Mouse (Mus musculus) ovary, postnatal 14 days (tissue): ENCODE measurements around the gene Olah.
A peak's percentile ranks its signal among the peaks of the same experiment; 100 is the strongest.

Experiments
- DNase-seq: peaks from one replicate; pipeline ENCODE4 v3.0.0; 2022; ENCODE audit warnings: low spot score

The Olah gene

DNA sequence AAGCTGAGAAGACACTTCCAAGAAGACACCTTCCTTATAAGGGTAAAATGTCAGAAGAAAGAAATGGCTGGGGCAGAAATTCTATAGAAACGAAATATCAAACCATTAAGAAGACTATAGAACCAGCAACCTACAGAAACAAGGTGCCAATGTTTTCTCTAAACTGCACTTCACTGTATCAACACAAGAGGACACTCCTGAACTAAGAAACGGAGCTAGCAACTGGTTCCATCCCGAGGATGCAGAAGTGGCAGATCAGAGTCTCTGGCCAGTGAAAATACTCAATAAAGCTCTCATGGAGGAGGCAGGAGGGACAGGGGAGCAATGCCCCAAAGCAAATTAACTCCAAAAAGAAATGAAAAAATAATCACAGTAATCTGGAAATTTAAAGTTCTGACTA lies 48.1 kb downstream of the Olah start:
- DNase-seq, result peak; percentile 14

DNA sequence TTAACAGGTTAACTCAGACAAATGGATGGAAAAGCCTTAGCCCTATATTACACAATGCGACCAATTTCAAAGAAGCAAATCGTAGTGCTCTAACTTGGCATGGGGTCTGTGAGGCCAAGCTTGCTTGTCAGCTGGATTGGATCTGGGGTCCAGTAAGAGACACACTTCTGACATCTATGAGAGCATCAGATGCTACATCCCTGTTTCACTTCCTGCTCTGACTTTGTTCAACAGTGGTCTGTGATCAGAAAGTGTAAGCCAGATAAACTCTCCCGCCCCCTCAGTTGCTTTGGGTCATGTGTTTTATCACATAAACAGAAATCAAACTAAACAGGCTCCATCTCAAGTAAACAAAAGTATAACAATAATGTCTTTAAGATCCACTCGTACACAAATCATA lies 48.6 kb downstream of the Olah start:
- no peak for DNase-seq

DNA sequence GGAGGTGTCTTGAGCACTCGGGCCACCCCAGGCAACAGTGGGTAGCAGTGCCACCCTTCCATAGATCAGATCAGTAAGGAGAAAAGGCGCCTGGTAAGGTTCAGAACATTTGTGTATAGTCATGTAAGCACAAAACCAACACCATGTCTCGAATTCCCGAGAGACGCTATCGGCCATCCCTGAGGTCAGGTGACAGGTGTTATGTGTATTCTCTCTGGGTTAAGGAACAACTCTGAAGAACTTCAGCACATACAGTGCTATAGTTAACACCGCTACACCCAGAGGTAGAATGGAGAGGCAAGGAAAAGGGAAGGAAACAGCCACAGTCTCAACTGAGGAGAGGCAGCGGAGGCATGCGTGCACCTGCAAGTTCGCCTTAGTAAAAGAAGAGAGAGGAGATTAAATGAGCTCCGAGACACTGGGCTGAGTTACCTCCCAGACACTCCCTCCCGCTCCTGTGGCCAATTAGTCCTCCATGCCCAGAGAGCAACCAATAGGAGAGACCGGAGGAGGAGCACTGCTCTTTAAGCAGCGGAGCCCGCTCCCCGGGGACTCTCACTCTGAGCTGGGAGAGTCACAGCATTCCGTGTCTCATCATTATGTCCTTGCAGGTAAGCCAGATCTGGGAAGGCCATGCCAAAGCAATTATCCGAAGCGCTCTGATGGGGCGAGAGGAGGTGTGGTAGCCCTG lies 61.3 kb downstream of the Olah start, which contains the start of gene Acbd7:
Acbd7 (plus strand) TSS at position 558 of the 691 bp plus-strand sequence.
- DNase-seq, result peak; percentile 18

DNA sequence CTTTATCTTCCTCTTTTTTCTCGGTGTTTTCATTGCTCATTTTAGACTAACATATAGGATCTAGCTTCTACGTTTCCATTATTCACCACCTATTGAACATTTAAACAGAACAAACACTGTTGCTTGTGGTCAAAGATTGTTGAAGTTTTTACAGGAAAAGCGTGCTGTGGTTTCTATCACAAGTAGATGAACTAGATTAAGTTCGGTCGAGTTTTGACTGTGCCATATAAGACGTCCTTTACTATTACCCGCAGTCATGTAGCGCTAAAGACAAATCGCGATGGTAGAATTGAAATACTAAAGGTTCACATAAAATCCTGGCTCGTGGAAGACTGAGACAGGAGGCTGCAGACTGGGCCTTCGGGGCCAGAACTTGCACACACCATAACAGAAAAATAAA lies 63.2 kb downstream of the Olah start:
- DNase-seq, result no peak

DNA sequence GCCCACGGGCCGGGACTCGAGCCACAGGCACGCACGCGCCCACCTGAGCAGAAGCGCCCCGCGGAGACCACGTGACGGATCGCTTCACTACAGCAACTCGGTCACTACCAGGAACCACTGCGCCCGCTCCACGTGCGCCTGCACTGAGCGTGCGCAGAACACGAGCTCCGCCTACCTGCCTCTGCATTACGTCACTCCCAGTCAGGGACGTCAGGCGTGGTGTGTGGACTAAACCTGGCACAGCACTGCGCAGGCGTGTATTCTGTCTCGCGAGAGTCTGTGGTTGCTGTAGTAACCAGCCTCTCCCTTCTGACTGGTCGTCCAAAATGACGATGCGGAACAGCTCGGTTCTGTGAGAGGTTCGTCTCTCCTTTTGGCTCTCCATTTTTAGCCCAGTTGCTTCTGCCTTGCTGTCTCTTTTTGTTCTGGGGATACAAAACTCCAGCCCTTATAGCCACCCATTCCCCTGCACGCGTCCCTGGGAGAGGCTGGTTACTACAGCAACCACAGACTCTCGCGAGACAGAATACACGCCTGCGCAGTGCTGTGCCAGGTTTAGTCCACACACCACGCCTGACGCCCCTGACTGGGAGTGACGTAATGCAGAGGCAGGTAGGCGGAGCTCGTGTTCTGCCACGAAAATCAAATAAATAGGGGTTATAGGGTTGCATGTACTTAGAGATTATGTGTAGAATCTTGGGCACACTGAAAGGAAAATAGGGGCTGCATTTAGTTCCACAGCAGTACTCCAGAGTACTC lies 64.3 kb downstream of the Olah start, which contains the start of gene Rpp38:
Rpp38 (minus strand) TSS at position 160 of the 759 bp plus-strand sequence.
- DNase-seq, result peak; percentile 96

DNA sequence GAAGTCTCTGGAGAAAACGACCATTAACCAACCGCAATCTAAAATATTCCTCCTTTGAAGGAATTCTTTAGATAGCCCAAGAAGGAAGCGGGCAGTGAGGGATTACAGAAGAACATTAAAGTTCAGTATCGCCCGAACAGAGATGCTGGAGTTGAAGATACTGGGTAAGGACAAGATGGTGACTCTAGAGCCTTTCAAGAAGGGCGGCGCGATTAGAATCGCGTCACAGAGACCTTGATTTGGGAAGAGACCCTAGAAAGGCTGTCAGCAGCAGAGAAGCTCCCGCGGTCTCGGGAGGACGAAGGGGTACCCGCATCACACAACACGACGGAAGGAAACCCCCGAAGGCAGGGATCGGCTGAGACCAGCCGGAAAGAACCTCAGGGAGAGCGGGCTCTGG lies 65.0 kb downstream of the Olah start:
- DNase-seq, result no peak

DNA sequence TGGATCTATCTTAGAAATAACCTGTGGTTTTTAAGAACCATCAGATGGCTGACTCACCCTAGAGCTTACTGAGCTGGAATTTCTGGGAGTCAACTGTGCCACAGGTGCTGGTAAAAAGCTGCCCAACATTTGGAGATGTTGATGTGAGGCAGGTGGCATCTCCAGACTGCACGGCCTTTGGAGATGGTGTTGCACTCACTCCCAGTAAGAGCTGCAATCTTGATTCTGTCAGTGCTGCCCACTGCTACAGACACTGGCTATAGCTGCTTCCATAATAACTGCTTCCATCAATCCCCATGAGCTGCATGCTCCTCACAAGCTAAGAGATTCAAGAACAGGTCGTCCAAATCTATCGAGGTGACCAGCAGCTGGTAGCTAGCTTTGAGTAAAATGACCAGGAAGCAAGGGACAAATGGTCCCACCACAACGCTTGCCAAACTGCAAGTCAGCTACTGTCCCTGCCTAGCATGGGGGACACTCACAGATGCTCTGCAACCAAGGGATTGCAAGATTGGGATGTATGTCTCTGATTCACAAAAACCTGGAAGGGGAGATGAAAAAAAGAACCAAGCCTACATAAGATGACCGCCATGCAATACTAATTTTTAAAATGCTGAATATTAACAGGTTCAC lies 65.8 kb downstream of the Olah start:
- no peak for DNase-seq

DNA sequence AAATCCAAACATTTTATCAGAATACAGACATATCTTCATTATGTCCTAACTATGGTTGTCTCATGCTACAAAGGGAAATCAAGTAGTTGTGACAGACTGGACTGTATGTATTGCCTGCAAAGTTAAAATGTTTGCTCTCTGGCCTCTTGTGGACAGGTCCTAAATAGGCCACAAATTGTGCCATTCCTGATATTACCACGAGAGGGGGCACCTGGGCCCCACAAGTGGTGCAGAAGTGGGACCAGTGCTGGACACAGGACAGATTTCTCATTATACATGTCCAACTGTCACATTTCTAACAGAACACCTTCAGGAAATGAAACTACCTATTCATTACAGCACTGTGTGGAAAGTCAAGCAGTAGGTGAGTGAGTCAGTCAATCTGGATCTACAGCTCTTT lies 69.7 kb downstream of the Olah start:
- peak; percentile 49 for DNase-seq

DNA sequence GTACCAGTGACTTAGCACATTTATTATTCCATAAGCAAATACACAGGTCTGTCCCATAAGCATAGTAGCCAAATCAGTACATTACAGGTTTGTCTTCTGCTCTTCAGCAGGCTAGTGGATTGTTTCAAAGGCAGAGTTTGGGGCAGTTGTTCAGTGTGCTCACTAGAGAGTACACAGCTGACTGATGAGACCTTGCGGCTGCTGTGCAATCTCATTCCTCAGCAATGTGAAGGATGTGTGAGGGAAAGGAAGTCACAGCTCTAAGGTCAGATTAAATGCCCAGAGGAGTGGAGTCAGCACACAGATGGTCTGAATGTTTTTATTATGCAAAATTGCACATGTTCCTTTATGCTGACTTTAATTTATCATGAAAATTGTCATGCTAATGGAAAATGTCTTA lies 70.5 kb downstream of the Olah start:
- DNase-seq, result no peak

DNA sequence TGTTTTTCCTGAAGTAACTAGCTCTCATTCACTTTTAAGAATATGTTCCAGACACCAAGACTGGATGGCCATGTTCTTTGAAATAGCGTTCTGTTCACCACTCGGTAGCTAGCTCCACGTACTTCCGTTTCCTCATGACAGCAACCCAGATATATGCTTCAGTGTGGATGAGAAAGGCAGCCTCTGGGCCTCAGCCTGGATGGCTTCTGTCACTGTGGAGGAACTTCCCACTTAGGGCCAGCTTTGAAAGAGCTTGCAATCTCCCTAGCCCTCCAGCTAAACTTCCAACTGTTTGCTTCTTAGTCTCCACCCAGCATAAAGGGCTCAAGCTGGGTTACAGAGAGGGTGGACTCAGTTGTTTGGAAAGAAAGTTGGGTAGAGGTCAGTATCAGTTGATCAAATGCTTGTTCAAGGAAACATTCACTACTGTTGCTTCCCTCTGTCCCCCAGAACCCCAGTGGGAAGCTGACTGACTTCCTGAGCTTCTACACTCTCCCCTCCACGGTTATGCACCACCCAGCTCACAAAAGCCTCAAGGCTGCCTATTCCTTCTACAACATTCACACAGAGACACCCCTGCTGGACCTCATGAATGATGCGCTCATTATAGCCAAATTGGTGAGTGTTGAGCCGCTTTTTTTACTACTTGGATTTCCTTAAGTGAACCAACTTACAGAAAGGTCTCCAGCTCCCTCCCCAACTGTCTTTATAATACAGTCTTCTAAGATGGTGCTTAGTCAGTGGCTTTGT lies 72.5 kb downstream of the Olah start:
- DNase-seq, result no peak

DNA sequence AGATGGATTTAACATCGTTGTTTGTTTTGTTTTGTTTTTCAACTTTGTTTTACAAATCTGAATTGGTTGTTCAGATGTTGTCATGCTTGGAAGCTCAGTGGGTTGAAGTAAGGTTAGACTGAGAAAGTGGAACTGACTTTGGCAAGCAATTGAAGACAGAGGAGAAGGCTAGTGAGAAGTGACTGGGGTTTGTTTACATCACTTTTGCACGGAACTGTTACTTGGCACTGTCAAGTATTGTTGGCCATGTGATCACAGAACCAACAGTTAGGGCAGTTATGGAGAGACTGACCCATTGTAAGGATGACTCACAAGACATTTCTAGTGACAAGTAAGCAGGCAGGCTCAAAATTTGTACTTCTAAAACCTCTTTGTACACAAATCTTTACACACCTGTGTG lies 73.9 kb downstream of the Olah start:
- DNase-seq, result no peak

DNA sequence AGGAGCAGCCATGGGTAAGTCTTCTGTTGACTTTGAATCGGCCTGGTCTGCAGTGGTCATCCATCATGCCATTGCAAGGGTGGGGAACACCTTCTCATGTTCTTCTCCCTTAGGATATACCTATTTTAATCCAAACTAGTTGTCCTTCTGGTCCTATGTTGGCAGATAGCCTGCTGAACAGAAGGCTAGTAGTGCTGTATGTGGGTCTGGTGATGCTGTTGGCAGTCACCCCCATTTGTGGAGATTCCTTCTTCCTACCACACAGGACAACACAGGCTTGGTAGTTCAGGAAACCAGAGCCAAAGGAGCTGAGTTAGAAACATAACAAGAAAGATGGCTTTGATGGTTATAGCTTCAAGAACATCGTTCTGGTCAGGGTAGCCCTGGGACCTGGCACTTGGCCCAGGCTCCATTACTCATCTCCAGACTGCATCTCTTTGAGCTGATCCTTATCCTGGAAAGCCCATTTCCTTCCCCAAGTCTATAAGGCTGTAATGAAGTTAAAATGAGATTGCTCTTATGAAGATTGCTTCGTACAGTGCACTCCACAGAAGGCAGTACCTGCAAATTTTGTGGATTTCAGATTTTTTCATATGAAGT lies 91.5 kb downstream of the Olah start:
- DNase-seq, result no peak

DNA sequence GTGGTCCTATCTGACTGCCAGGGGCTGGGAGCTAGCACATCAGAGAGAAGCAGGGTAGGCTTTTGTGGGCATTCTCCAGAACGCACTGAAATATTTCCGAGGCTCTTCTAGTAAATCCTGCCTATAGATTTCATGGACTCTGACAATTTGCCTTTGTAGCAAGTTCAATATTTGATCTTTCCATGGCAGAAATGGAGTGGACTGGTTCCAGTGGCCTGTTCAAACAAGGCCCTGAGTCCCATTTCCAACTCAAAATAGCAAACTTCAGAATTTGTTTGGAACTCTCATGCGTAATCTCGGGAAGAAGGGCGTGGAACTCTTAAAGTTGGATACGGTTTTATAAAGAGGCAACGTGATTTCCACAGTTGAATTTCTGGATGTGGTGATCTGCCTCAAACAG lies 101.2 kb downstream of the Olah start:
- no peak for DNase-seq

DNA sequence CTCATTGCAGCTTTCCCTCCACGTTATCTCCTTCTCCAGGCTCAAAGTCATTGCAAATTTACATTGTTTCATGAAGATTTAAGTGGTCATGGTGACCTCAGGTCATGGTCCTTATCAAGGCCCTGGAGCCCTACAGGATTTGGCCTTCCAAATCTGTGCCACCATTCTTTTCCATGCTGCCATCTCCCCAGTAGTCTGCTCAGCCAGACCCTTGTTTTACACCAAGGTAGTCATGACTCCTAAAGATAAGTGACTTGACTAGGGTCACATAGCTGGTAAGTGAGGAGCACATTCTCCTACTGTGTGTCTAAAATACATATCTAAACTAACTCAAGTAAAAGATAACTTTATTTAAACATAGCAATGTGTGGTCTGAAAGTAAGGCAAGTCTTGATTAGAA lies 104.8 kb downstream of the Olah start:
- no peak for DNase-seq
